Mouse (Mus musculus): ENCODE data around the gene Sec11a. TPM values are rescaled to one million over a fixed set of nuclear protein-coding genes. Genes with fewer than 3 reads are reported as not detected.

Gene Sec11a
- total RNA-seq, 2 experiments from 2014 or later, result 49.0 to 51.3 TPM

DNA sequence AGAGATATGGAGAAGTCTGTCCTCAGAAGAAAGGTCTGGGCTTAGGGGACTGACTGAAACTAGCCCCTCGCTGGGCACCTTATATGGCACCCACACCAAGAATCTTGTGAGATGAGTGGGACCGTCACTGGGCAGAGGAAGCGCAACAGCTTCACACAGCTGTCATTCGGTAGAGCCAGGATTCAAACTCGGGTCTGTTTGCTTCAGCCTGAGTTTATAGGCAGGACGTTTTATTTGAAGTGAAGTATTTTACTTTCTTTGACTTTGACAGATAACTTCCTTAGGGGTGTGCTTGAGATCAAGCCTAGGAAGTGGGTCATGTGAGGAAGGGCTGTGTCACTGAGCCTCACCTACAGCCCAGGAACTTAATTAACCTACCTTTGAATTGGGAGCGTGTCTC lies 82.1 kb downstream of the Sec11a start:
- TF ChIP-seq CTCF (IDR thresholded peaks at IDR 0.05), result no peak
- intact Hi-C loops (cut with DNase I), result no loop called here
- no peak for DNase-seq (ENCODE audit: extremely low spot score in 1 of 2, low spot score in 2 of 2)
- no peak overlapping the region for H3K4me3 ChIP-seq
- H3K27ac ChIP-seq, result no peak overlapping the region

DNA sequence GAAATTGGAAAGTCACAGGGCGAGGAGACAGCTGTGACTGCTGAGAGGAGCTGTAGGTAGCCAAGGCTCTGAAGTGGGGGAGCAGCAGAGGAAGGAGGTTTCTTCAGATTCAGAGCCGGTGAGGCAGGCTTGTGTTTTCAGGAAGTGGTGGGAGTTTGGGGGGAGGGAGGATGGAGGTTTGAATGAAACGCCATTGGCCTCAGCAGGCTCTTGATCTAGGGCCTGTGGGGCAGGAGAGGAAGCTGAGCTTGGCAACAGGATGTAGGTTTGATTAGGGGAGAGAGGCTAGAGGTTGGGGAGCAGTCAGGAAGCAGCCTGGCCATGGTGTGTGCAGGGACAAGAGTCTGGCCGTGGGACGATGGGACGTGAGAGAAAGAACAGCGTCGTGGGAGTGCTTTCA lies 82.7 kb downstream of the Sec11a start:
- no peak for TF ChIP-seq CTCF (IDR thresholded peaks at IDR 0.05)
- intact Hi-C loops (cut with DNase I), result no loop called here
- peak overlapping the region; percentile 79; the same call in 1 of the 2 replicates for H3K27ac ChIP-seq
- no peak for DNase-seq (ENCODE audit: extremely low spot score in 1 of 2, low spot score in 2 of 2)
- no peak overlapping the region for H3K4me3 ChIP-seq

DNA sequence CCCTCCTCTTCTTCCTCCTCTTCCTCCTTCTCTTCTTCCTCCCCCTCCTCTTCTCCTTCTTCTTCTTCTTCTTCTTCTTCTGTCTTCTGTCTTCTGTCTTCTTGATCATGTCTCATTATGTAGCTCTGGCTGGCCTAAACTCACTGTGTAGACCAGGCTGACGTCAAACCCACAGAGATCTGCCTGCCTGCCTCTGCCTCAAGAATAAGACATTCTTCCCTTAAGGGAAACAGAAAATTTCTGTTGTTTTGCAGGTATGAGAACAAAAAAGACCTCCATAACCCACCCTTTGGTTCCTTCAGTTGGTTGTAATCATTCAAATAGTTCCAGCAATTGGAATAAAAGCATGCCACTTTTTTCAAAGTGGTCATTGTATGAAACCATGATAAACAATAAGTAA lies 83.4 kb downstream of the Sec11a start:
- TF ChIP-seq CTCF (IDR thresholded peaks at IDR 0.05), result no peak
- Histone ChIP-seq H3K4me3 (peak overlapping the region; percentile 25; the same call in 1 of the 2 replicates), H3K27ac (peak overlapping the region; percentile 79)
- intact Hi-C loops (cut with DNase I), result no loop called here
- no peak for DNase-seq (ENCODE audit: extremely low spot score in 1 of 2, low spot score in 2 of 2)

DNA sequence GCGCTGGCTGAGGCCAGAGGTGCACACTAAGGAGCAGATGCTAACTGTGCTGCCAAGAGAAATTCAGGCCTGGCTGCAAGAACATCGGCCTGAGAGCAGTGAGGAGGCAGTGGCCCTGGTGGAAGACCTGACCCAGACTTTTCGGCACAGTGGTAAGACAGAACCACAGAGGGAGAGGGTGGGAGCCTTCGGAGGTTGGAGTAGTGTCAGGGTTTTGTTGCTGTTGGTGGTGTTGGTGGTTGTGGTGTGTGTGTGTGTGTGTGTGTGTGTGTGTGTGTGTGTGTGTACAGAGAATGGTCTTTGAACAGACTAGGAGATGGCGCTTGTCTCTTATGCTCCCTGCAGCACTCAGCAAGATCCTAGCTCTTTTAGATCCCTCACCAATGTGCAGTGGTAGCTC lies 84.1 kb downstream of the Sec11a start:
- TF ChIP-seq CTCF (IDR thresholded peaks at IDR 0.05), result no peak
- peak in 1 of 2 experiments; percentile 36 for DNase-seq (ENCODE audit: extremely low spot score in 1 of 2, low spot score in 2 of 2)
- H3K4me3 ChIP-seq, result peak overlapping the region; percentile 27
- intact Hi-C loops (cut with DNase I), result no loop called here
- H3K27ac ChIP-seq, result peak overlapping the region; percentile 79

DNA sequence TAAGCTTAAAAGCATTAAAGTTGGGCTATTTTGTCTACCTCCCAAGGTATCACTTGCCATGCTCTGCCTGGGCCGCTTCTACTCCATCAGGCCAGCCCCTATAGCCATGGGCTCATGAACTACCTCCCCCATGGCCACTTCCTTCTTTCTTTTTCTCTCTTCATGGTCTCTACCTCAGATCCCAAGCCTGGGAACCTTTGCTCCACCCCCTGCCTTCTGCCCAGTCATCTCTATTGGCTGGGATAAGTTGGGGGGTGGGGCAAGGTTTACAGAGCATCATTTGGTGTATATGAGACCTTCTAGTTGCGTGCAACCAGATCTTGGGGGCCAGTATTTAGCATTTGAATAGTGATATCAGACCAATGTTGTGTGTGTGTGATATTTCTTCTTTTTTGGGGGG lies 85.1 kb downstream of the Sec11a start:
- DNase-seq (ENCODE audit: extremely low spot score in 1 of 2, low spot score in 2 of 2), result no peak
- no peak overlapping the region for H3K27ac ChIP-seq
- intact Hi-C loops (cut with DNase I), result no loop called here
- no peak for TF ChIP-seq CTCF (IDR thresholded peaks at IDR 0.05)
- H3K4me3 ChIP-seq, result no peak overlapping the region

DNA sequence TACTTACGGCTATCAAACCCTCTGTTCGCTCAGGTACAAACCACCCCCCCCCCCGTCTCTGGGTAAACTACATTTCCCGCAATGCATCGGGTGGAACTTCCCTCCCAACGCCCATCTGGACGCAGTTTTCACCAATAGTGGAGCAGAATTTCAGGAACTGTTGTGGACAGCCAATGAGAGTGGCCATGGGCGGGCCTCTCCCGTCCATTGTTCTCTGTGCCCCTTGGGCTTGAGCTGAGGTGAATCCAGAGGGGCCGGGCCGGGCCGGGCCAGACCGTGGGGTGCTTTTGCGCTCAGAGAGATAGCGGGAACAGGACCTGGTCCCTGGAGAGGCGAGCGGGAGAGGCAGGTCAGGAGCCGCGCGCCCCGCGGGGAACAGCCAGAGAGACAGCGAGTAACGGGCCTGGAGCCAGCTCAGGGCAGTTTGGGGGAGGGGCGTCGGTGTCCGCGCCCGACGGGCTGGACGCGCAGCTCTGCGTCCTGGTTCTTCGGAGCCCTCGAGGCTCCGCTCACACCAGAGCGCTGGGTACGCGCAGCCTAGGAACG lies 86.8 kb downstream of the Sec11a start, which contains the start of gene Zscan2:
Gene Zscan2, plus strand, starts transcription at position 192 of the 546 bp plus-strand sequence.
- no peak for TF ChIP-seq CTCF (IDR thresholded peaks at IDR 0.05)
- H3K27ac ChIP-seq, result peak within 1 kb of the TSS; percentile 94
- DNase-seq (ENCODE audit: extremely low spot score in 1 of 2, low spot score in 2 of 2), result peak; percentile 83 to 89
- intact Hi-C loops (cut with DNase I), result loop anchor here (2.0 kb wide), 1 partner anchor 40 kb away; the partner anchor contains the start of gene Wdr73
- peak within 1 kb of the TSS; percentile 92 for H3K4me3 ChIP-seq

DNA sequence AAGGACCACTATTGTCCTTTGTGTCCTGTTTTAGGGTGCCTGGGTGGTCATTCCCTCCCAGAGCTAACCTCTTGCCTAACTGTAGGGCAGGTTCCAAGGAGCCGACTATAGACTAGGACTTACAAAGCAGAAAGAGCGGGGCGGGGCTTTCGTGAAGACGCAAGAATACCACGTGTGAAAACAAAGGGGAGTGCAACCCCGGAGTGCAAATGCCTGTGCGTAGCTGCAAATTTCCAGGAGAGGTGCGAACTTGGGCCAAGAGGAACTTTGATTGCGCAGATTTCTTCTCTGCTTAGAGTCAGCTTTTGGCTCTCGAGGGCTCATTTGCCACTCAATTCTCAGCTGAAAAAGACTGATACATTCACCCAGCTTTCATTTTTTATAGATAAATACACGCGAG lies 87.4 kb downstream of the Sec11a start:
- TF ChIP-seq CTCF (IDR thresholded peaks at IDR 0.05), result no peak
- H3K27ac ChIP-seq, result peak overlapping the region; percentile 16; the same call in 1 of the 2 replicates
- peak overlapping the region; percentile 92 for H3K4me3 ChIP-seq
- intact Hi-C loops (cut with DNase I), result loop anchor here (2.0 kb wide), 1 partner anchor 41 kb away; the partner anchor contains the start of gene Wdr73
- DNase-seq (ENCODE audit: extremely low spot score in 1 of 2, low spot score in 2 of 2), result no peak

DNA sequence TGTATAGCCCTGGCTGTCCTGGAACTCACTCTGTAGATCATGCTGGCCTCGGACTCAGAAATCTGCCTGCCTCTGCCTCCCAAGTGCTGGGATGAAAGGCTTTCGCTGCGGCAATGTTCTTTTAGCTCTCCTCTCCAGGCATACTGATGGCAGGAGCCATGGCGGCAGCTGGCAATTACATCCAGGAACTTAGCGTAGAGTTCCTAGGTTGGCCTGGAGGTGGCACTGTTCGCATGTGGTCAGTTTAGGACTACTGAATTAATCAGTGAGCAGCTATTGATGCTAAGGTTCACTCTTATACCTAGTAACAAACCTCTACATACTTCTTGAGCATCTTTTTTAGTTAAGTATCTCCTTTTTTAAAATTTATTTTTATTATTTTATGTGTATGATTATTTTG lies 90.4 kb downstream of the Sec11a start:
- peak; percentile 93 for TF ChIP-seq CTCF (IDR thresholded peaks at IDR 0.05)
- no peak overlapping the region for H3K4me3 ChIP-seq
- intact Hi-C loops (cut with DNase I), result loop anchor here (1.0 to 5.0 kb wide), 2 partner anchors 205 to 298 kb away; no protein-coding TSS in a partner anchor
- H3K27ac ChIP-seq, result no peak overlapping the region
- peak; percentile 69 to 77 for DNase-seq (ENCODE audit: extremely low spot score in 1 of 2, low spot score in 2 of 2)

DNA sequence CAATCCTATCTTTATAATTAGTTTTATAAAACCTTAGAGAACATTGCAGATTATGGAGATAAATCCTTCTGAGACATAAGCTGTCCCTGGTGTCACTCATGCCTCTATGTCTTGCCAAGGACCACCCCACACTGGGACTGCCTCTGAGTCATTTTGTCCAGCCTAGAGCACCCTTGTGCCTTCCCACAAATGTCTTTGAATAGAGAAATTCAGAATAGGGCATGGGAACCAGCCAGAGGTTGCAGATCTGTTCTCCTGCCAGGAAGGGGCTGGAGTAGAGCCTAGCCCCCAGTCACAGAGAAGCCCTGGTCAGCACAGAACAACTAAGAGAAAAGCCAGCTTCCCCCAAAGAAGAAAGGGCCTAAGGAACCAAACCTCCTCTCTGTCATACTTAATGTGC lies 92.3 kb downstream of the Sec11a start:
- no peak for TF ChIP-seq CTCF (IDR thresholded peaks at IDR 0.05)
- H3K27ac ChIP-seq, result no peak overlapping the region
- H3K4me3 ChIP-seq, result no peak overlapping the region
- no peak for DNase-seq (ENCODE audit: extremely low spot score in 1 of 2, low spot score in 2 of 2)
- intact Hi-C loops (cut with DNase I), result loop anchor here (5.0 kb wide), 1 partner anchor 207 kb away; no protein-coding TSS in a partner anchor

Other genes with a start within 250 kb of the Sec11a start
- 10 to 100 TPM; 26.0 to 27.3 TPM for gene Iqgap1, start 121.8 kb downstream of the Sec11a start, total RNA-seq (2021)
- 10 to 100 TPM; 15.9 to 16.5 TPM for gene Zscan2, start 86.9 kb downstream of the Sec11a start, total RNA-seq (2021)
- gene Wdr73, start 46.5 kb downstream of the Sec11a start, total RNA-seq (2021), result 10 to 100 TPM; 23.3 to 25.6 TPM
- 1 to 10 TPM; 4.5 to 6.7 TPM for gene Nmb, start 42.7 kb downstream of the Sec11a start, total RNA-seq (2021)
- 10 to 100 TPM; 22.3 to 24.1 TPM for gene Zfp592, start 45.9 kb upstream of the Sec11a start, total RNA-seq (2021)
- under 1 TPM; 0.30 to 0.54 TPM for gene Alpk3, start 109.8 kb upstream of the Sec11a start, total RNA-seq (2021)
- under 1 TPM; 0.11 to 0.23 TPM for gene Slc28a1, start 167.0 kb upstream of the Sec11a start, total RNA-seq (2021)

Measured in left cerebral cortex, adult 2 months (tissue).